Mouse (Mus musculus): Measurements from ENCODE around the gene Epn1. TPM values are rescaled to one million over a fixed set of nuclear protein-coding genes. Genes with fewer than 3 reads are reported as not detected.

Gene Epn1
- 35.8 TPM for polyA plus RNA-seq (2017; shearing (Covaris generic))

DNA sequence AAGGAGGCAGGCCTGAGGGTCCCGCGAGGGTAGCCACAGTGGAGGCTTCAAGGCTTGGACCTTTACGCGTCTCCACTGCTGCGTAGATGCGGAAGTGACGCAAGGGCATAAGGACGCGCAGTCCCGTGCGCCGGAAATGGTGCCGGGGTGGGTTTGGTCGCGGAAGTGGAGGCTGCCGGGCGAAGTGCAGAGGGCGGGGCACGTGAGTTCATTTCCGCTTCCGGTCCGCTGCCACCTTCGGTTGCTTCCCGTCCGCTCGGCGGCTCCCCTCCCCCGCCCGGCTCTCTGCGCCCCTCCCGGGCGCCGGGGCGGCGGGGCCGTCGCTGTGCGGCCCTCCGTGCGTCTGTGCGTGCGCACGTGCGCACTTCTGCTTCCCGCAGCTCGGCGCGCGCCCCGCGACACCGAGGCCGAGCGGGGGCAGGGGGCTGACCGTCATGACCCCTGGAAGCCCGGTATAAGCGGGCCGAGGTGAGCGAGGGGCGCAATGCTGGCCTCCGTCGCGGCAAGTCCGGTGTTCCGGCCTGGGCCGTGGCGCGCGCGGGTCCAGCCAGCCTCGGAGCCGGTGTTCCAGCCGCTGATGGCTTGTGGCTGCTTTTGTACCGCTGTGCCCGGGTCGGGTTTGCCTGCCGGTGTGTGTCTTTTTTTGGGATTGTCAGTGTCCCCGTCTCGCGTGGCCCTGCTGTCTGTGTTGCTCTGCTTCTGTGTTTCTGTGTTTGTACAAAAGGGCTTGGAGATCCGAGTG lies at the start of gene Epn1:
Epn1 (plus strand) TSS at position 226 of the 742 bp plus-strand sequence.

DNA sequence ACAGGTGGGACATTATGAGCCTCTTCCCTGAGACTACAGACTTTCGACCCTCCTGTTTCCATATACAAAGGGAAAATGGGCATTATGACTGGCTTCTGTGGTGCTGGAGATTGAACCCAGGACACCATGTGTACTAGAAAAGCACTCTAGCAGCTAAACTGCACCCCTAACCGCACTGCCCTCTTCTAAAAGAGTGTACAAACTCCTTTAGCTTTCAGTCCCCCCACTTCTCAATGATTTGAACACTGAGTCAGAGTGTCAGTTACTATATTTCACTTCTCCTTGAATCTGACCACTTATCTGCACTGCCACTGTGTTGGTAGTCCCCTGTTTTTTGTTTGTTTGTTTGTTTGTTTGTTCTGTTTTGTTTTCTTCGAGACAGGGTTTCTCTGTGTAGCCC lies 46.2 kb upstream of the Epn1 start, which contains the start of gene 4632433K11Rik:
4632433K11Rik (plus strand) TSS at position 301 of the 400 bp plus-strand sequence.

DNA sequence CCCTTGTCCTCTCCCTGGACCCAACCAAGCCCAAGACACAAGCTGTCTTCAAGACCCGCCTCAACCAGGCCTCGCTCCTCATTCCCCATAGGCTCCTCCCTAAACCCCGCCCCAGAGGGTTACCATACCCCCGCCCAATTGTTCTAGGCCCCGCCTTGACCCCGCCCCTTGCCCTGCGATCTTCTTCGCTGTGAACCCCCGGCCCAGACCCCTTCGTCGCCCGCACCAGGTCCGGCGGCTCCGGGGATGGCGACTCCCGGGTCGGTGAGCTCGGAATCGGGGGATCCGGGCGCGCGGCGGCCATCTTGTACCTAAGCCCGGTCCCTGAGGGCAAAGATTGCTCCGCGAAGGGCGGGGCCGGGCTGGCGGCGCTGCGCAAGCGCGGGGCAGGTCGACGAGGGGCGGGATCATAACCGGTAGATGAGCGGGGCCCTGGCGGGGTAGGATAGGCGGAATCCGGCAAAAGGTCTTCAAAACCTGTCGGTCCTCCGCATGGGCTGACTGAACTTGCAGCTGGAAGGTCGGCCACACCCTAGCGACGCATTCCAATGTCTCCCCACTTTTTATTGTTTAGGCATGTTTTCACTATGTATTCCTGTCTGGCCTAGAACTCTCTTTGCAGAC lies 41.8 kb upstream of the Epn1 start, which contains the start of gene Zfp784:
Zfp784 (minus strand) TSS at position 338 of the 624 bp plus-strand sequence.

DNA sequence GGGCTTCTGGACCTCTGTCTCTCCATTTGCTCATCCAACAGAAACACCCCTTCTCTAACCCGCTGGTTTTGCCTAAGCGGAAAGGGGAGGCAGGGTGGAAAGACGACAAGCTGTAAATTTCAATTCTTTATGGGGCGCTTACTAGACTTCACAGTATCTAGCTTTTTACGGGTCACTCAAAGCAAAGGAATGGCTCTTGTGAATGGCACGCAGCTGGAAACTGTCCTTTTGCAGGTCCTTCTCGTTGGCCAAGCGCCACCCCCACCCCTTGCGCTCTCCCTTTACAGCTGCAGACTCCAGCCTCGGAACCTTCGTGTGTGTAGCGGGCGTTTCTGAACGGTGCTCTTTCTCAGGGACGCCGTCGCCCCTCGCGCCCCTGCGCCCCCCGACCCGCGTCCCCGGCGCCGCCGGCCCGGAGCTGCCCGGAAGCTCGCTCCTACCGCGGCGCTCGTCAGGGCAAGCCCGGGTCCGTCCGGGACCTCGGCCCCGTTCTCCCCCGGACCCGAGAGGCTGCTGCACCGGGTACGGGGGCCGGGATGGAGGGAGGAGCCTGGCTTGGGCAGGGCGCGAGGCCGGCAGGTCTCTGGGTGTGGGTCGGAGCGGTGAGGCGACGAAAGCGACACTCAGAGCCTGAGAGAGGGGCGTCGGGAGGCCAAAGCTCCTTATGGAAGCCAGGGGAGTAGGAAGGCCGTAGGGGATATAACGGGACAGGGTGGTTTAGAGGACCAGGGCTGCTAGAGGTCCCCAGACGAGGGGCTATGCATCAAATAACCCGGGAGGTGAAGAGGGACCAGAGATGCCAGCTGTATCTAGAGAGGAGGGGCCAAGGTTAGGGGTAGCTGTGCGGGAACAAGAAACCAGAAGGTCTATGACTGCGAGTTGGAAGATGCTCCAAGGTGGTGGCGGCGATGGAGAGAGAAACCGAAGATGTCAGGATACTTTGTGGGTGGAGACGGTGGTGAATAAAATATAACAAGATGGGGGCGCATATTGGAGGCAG lies 28.5 kb upstream of the Epn1 start, which contains the start of gene Zfp580:
Zfp580 (plus strand) TSS at position 346 of the 1,000 bp plus-strand sequence.

DNA sequence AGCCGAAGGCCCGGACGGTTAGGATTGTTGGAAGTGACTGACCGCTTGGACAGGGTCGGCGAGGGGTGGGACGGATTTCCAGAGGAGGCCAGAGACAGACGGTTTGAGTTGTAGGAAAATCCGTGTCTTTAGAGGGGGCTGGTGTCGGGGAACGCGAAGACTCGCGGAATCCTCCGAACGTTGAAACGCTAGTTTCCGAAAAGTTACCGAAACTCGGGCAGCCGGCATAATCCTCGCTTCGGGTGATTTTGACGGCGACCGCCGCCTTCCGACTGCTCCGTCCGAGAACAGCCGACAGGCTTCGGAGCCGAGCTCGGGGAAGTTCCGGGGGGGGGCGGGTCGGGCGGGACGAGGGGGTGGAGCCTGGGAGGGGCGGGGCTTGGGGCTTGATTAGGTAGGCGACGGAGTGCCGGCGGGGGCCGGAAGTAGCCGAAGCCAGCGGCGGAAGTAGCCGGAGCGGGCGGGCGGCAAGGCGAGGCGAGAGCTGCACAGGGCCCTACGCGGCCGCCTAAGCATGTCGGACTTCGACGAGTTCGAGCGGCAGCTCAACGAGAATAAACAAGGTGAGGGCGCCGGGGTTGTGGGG lies 18.2 kb upstream of the Epn1 start, which contains the start of gene U2af2:
U2af2 (plus strand) TSS at position 370 of the 586 bp plus-strand sequence.

DNA sequence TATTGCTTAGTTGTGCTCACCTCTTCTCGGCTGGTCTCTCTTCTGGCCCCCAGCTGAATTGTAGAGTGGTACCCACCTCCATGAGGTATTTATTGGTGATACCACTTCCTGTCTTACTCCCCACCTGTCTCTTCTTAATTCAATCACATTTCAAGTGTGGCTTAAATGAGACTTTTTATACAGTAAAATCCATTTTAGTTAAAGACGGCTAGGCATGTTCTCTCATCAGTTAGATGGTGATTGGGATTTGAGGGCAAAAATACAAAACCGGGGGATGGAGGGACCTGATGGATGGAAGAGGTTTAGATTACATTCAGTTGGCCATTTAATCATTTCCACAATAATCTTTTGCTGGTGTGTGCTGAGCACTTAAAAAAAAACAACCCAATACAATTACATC lies 36.8 kb downstream of the Epn1 start, which contains the start of gene Rfpl4:
Rfpl4 (minus strand) TSS at position 101 of the 400 bp plus-strand sequence.

DNA sequence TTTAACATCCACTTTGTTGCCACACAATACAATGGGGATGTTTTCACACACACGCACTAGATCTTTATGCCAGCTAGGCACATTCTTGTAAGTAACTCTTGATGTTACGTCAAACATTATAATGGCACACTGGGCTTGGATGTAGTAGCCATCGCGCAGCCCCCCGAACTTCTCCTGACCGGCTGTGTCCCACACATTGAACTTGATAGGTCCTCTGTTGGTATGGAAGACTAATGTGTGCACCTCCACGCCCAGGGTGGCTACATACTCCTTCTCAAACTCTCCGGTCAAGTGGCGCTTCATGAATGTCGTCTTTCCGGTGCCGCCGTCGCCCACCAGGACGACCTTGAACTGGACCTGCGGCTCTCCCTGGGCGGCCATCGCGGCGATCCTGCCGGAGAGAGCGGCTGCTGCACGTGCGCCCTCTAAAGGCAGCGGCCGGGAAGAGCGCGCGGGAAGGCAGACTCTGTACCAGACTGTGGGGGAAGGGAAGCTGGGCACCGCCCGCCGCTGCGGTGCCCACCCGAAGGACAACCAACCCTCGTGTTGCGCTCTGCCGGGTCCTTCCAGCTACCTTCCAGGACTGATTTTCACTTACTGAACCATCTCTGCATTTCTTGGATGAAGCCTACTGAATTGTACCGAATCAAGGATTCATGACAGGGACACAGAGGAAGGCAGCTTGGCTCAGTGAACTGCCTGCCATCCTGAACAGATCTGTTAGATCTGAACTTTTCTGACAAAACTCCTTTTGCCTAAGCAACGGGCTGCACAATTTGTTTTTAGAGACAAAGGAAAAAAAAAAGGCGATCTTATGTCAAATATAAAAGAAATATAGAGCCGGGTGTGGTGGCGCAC lies 45.7 kb downstream of the Epn1 start, which contains the start of gene Rasl2-9:
Rasl2-9 (minus strand) TSS at position 402 of the 858 bp plus-strand sequence.

Other genes starting within 250 kb of the Epn1 start
- not detected for gene Shisa7, start 235.5 kb upstream of the Epn1 start, polyA plus RNA-seq (2017; shearing (Covaris generic))
- 33.3 TPM for gene Isoc2b, start 210.0 kb upstream of the Epn1 start, polyA plus RNA-seq (2017; shearing (Covaris generic))
- 1.1 TPM for gene Isoc2a, start 203.1 kb upstream of the Epn1 start, polyA plus RNA-seq (2017; shearing (Covaris generic))
- gene Gm36210, start 173.7 kb upstream of the Epn1 start, polyA plus RNA-seq (2017; shearing (Covaris generic)): not detected
- gene Zfp628, start 165.0 kb upstream of the Epn1 start, polyA plus RNA-seq (2017; shearing (Covaris generic)): 2.6 TPM
- gene Nat14, start 158.2 kb upstream of the Epn1 start, polyA plus RNA-seq (2017; shearing (Covaris generic)): 0.79 TPM
- gene Ssc5d, start 154.4 kb upstream of the Epn1 start, polyA plus RNA-seq (2017; shearing (Covaris generic)): 0.17 TPM
- gene Sbk2, start 115.8 kb upstream of the Epn1 start, polyA plus RNA-seq (2017; shearing (Covaris generic)): 0.25 TPM
- gene Sbk3, start 109.1 kb upstream of the Epn1 start, polyA plus RNA-seq (2017; shearing (Covaris generic)): not detected
- gene Zfp579, start 84.1 kb upstream of the Epn1 start, polyA plus RNA-seq (2017; shearing (Covaris generic)): 25.9 TPM
- 26.5 TPM for gene Zfp524, start 65.8 kb upstream of the Epn1 start, polyA plus RNA-seq (2017; shearing (Covaris generic))
- gene Fiz1, start 65.5 kb upstream of the Epn1 start, polyA plus RNA-seq (2017; shearing (Covaris generic)): 46.1 TPM
- 11.4 TPM for gene Gm44973, start 64.7 kb upstream of the Epn1 start, polyA plus RNA-seq (2017; shearing (Covaris generic))
- gene Zfp865, start 59.9 kb upstream of the Epn1 start, polyA plus RNA-seq (2017; shearing (Covaris generic)): 11.8 TPM
- not detected for gene Ccdc106, start 59.7 kb upstream of the Epn1 start, polyA plus RNA-seq (2017; shearing (Covaris generic))
- gene 4632433K11Rik, start 46.1 kb upstream of the Epn1 start, polyA plus RNA-seq (2017; shearing (Covaris generic)): not detected
- gene Zfp784, start 41.8 kb upstream of the Epn1 start, polyA plus RNA-seq (2017; shearing (Covaris generic)): 3.6 TPM
- gene Zfp580, start 28.7 kb upstream of the Epn1 start, polyA plus RNA-seq (2017; shearing (Covaris generic)): 7.4 TPM
- gene U2af2, start 18.1 kb upstream of the Epn1 start, polyA plus RNA-seq (2017; shearing (Covaris generic)): 113 TPM
- not detected for gene Rfpl4, start 36.7 kb downstream of the Epn1 start, polyA plus RNA-seq (2017; shearing (Covaris generic))
- 0.31 TPM for gene Rasl2-9, start 45.7 kb downstream of the Epn1 start, polyA plus RNA-seq (2017; shearing (Covaris generic))
- 0.07 TPM for gene Vmn1r55, start 69.4 kb downstream of the Epn1 start, polyA plus RNA-seq (2017; shearing (Covaris generic))
- gene Vmn1r56, start 116.5 kb downstream of the Epn1 start, polyA plus RNA-seq (2017; shearing (Covaris generic)): not detected
- not detected for gene Vmn1r57, start 138.3 kb downstream of the Epn1 start, polyA plus RNA-seq (2017; shearing (Covaris generic))